Mouse (Mus musculus): Measurements from ENCODE around the gene Tsku. TPM values are rescaled to one million over a fixed set of nuclear protein-coding genes. Genes with fewer than 3 reads are reported as not detected.

The Tsku gene
- total and polyA plus RNA-seq, 2 experiments from 2014 or later = 6.1 to 32.1 TPM

GRCm38 (mm10) chr7:98354921-98355310 is 6.2 kb downstream of the Tsku start:
- Histone ChIP-seq H3K4me3 (ENCODE audit: low read depth, low read length) (no peak overlapping the region), H3K4me2 (ENCODE audit: low read depth, low read length, poor library complexity, severe bottlenecking) (no peak overlapping the region), H3K27ac (ENCODE audit: low read depth, low read length) (no peak overlapping the region), H3K36me3 (ENCODE audit: insufficient read depth, low read length) (peaks cover 20% of the 10 kb centered on the region), H3K9me3 (ENCODE audit: low read length) (no peaks in the 10 kb centered on the region), H3K9ac (replicated peaks; ENCODE audit: low read length, poor library complexity, severe bottlenecking) (no peak overlapping the region), H3K27me3 (ENCODE audit: insufficient read depth, low read length) (no peaks in the 10 kb centered on the region), H3K4me1 (ENCODE audit: insufficient read depth, low read length) (peaks cover 19% of the 10 kb centered on the region)
- ATAC-seq (ENCODE audit: low FRiP score) (no peak), DNase-seq (ENCODE audit: low spot score) (no peak)
- TF ChIP-seq CTCF (IDR thresholded peaks at IDR 0.05) = no peak
- WGBS = 44% methylated on average over 4 of the region's 4 CpGs

- ATAC-seq (ENCODE audit: low FRiP score) (no peak), DNase-seq (ENCODE audit: low spot score) (no peak)
- Histone ChIP-seq H3K4me3 (ENCODE audit: low read depth, low read length) (no peak overlapping the region), H3K36me3 (ENCODE audit: insufficient read depth, low read length) (peaks cover 22% of the 10 kb centered on the region), H3K9ac (replicated peaks; ENCODE audit: low read length, poor library complexity, severe bottlenecking) (no peak overlapping the region), H3K27ac (ENCODE audit: low read depth, low read length) (no peak overlapping the region), H3K4me1 (ENCODE audit: insufficient read depth, low read length) (peaks cover 15% of the 10 kb centered on the region), H3K9me3 (ENCODE audit: low read length) (no peaks in the 10 kb centered on the region), H3K4me2 (ENCODE audit: low read depth, low read length, poor library complexity, severe bottlenecking) (no peak overlapping the region), H3K27me3 (ENCODE audit: insufficient read depth, low read length) (no peaks in the 10 kb centered on the region)
- no peak for TF ChIP-seq CTCF (IDR thresholded peaks at IDR 0.05)
- WGBS = 30% methylated on average over 12 of the region's 12 CpGs
Measured at GRCm38 (mm10) chr7:98354160-98354920, 6.8 kb downstream of the Tsku start.

- Histone ChIP-seq H3K4me1 (ENCODE audit: insufficient read depth, low read length) (peaks cover 9% of the 10 kb centered on the region; the same call in 1 of the 2 replicates), H3K36me3 (ENCODE audit: insufficient read depth, low read length) (peaks cover 22% of the 10 kb centered on the region), H3K9me3 (ENCODE audit: low read length) (no peaks in the 10 kb centered on the region), H3K9ac (replicated peaks; ENCODE audit: low read length, poor library complexity, severe bottlenecking) (no peak overlapping the region), H3K4me2 (ENCODE audit: low read depth, low read length, poor library complexity, severe bottlenecking) (no peak overlapping the region), H3K4me3 (ENCODE audit: low read depth, low read length) (no peak overlapping the region), H3K27me3 (ENCODE audit: insufficient read depth, low read length) (no peaks in the 10 kb centered on the region), H3K27ac (ENCODE audit: low read depth, low read length) (no peak overlapping the region)
- no peak for TF ChIP-seq CTCF (IDR thresholded peaks at IDR 0.05)
- WGBS = 89% methylated on average over 5 of the region's 5 CpGs
- ATAC-seq (ENCODE audit: low FRiP score) (no peak), DNase-seq (ENCODE audit: low spot score) (no peak)
Measured at GRCm38 (mm10) chr7:98353616-98354015, 7.5 kb downstream of the Tsku start.

GRCm38 (mm10) chr7:98351523-98351922 is 9.6 kb downstream of the Tsku start:
- Histone ChIP-seq H3K4me2 (ENCODE audit: low read depth, low read length, poor library complexity, severe bottlenecking) (no peak overlapping the region), H3K4me1 (ENCODE audit: insufficient read depth, low read length) (peaks cover 7% of the 10 kb centered on the region; the same call in 1 of the 2 replicates), H3K9me3 (ENCODE audit: low read length) (no peaks in the 10 kb centered on the region), H3K4me3 (ENCODE audit: low read depth, low read length) (no peak overlapping the region), H3K27ac (ENCODE audit: low read depth, low read length) (no peak overlapping the region), H3K27me3 (ENCODE audit: insufficient read depth, low read length) (no peaks in the 10 kb centered on the region), H3K9ac (replicated peaks; ENCODE audit: low read length, poor library complexity, severe bottlenecking) (no peak overlapping the region), H3K36me3 (ENCODE audit: insufficient read depth, low read length) (peaks cover 22% of the 10 kb centered on the region)
- no peak for TF ChIP-seq CTCF (IDR thresholded peaks at IDR 0.05)
- DNase-seq (ENCODE audit: low spot score) (no peak), ATAC-seq (ENCODE audit: low FRiP score) (no peak)
- 87% methylated on average over 3 of the region's 3 CpGs for WGBS

GRCm38 (mm10) chr7:98349821-98350220 is 11.3 kb downstream of the Tsku start:
- TF ChIP-seq CTCF (IDR thresholded peaks at IDR 0.05) = no peak
- WGBS = 94% methylated on average over 6 of the region's 6 CpGs
- H3K4me1 ChIP-seq (ENCODE audit: insufficient read depth, low read length) = no peaks in the 10 kb centered on the region; the same call in 1 of the 2 replicates

GRCm38 (mm10) chr7:98349096-98349495 is 12.0 kb downstream of the Tsku start:
- no peak overlapping the region for H3K4me2 ChIP-seq (ENCODE audit: low read depth, low read length, poor library complexity, severe bottlenecking)
- peak; percentile 88 for TF ChIP-seq CTCF (IDR thresholded peaks at IDR 0.05)
- no peak overlapping the region for H3K4me3 ChIP-seq (ENCODE audit: low read depth, low read length)
- DNase-seq (ENCODE audit: low spot score) (peak; percentile 72), ATAC-seq (ENCODE audit: low FRiP score) (no peak)
- H3K9me3 ChIP-seq (ENCODE audit: low read length) = no peaks in the 10 kb centered on the region
- H3K27ac ChIP-seq (ENCODE audit: low read depth, low read length) = no peak overlapping the region
- H3K36me3 ChIP-seq (ENCODE audit: insufficient read depth, low read length) = peaks cover 22% of the 10 kb centered on the region
- H3K4me1 ChIP-seq (ENCODE audit: insufficient read depth, low read length) = no peaks in the 10 kb centered on the region
- no peak overlapping the region for H3K9ac ChIP-seq (replicated peaks; ENCODE audit: low read length, poor library complexity, severe bottlenecking)
- 22% methylated on average over 5 of the region's 5 CpGs for WGBS
- H3K27me3 ChIP-seq (ENCODE audit: insufficient read depth, low read length) = no peaks in the 10 kb centered on the region

More at GRCm38 (mm10) chr7:98349821-98350220, 11.3 kb downstream of the Tsku start:
- Histone ChIP-seq H3K36me3 (ENCODE audit: insufficient read depth, low read length) (peaks cover 22% of the 10 kb centered on the region), H3K4me3 (ENCODE audit: low read depth, low read length) (no peak overlapping the region), H3K27ac (ENCODE audit: low read depth, low read length) (no peak overlapping the region), H3K4me2 (ENCODE audit: low read depth, low read length, poor library complexity, severe bottlenecking) (no peak overlapping the region), H3K27me3 (ENCODE audit: insufficient read depth, low read length) (no peaks in the 10 kb centered on the region), H3K9ac (replicated peaks; ENCODE audit: low read length, poor library complexity, severe bottlenecking) (no peak overlapping the region), H3K9me3 (ENCODE audit: low read length) (no peaks in the 10 kb centered on the region)
- DNase-seq (ENCODE audit: low spot score) (no peak), ATAC-seq (ENCODE audit: low FRiP score) (no peak)
